Mouse (Mus musculus) common myeloid progenitor, adult 5-6 weeks (primary cell): Measurements from ENCODE around the gene Ctsl. TPM values are rescaled to one million over a fixed set of nuclear protein-coding genes. Genes with fewer than 3 reads are reported as not detected.

Experiments used
- ATAC-seq: replicated peaks from 2 replicates; pipeline ENCODE4 v1.8.0; 2016; ENCODE audit warnings: low read depth, mild to moderate bottlenecking, moderate TSS enrichment, inconsistent platforms; ENCODE audit not compliant: poor library complexity, severe bottlenecking
- total RNA-seq: library from RNA; stranded (forward); fragments of 200-1000, 187-1606 nt; gene quantifications from 2 replicates; pipeline ENCODE4 v1.2.3, GENCODE M21; 2017

Ctsl gene
- total RNA-seq, 1 experiment from 2014 or later = 75.0 TPM

DNA sequence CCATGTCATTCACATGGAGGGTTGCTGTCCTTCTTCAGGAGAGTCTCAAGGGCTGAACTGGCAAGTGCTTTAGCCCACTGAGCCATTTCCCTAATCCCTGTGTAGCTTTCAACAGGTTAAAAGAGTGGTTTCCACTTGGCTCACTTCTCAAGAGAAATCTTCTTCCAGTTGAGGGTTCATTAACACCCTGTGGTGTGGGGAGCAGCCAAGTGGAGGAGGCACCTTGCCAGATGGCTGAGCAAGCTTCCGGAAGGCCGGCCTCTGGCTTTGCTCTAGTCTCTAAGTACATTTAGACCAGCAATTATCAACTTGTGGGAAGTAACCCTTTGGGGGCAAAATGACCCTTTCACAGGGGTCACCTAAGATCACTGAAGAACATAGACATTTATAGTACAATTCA is 52.3 kb downstream of the Ctsl start:
- no peak for ATAC-seq

DNA sequence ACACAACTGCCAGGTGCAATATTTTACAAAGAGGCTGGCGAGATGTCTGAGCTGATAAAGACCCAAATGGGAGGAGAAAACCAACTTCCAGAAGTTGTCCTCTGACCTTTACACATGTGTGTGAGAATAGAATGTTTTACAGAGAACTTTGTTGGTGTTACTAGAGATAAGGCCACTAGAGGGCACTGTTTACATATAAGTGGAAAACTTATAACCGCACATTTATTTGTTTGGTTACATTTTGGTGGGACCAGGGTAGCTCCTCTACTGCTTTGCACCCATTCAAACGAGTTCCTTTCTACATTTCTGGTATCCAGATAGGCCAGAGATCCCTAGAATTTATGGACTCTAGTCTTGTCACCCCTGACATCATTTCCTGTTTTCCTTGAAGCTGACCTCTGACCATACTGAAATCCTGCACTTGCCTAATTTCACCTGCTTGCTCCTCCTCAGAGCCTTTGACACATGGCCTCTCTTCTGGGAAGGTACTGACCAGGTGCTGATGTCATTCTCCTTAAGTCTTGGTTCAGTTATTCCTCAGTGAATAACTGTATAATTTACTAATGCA is 55.1 kb downstream of the Ctsl start:
- peak; percentile 56 for ATAC-seq

DNA sequence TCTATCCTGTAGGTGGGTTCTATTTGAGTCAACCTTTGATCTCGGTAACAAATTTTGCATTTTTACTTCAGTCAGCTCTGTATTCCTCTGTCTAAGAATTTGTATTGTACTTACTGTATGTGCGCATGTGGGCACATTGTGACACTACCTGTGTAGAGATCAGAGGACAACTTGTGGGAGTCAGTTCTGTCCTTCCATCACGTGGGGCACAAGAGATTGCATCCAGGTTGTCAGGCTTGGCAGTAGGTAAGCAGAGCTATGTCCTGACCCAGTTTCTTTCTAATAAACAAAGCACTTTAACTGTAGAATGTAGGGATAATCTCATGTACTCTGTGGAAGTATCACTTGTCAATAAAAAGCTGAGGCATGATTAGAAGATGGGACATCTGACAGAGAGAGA is 56.6 kb downstream of the Ctsl start:
- ATAC-seq = no peak

DNA sequence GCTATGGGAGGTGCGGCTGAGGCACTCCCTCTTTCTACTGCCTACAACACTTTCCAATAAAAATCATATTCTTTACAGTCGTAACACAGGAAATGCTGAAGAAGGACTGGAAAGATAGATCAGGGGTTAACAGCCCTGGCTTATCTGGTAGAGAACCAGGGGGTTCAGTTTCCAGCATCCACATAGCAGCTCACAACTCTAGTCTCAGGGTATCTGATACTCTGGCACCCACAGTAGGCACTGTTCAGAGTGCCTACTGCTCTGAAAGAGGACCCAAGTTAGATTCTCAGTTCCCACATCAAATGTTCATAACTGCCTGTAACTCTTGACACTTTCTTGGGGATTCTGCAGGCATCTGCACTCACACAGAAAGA is 57.8 kb downstream of the Ctsl start:
- no peak; the same call in 1 of the 2 replicates for ATAC-seq

DNA sequence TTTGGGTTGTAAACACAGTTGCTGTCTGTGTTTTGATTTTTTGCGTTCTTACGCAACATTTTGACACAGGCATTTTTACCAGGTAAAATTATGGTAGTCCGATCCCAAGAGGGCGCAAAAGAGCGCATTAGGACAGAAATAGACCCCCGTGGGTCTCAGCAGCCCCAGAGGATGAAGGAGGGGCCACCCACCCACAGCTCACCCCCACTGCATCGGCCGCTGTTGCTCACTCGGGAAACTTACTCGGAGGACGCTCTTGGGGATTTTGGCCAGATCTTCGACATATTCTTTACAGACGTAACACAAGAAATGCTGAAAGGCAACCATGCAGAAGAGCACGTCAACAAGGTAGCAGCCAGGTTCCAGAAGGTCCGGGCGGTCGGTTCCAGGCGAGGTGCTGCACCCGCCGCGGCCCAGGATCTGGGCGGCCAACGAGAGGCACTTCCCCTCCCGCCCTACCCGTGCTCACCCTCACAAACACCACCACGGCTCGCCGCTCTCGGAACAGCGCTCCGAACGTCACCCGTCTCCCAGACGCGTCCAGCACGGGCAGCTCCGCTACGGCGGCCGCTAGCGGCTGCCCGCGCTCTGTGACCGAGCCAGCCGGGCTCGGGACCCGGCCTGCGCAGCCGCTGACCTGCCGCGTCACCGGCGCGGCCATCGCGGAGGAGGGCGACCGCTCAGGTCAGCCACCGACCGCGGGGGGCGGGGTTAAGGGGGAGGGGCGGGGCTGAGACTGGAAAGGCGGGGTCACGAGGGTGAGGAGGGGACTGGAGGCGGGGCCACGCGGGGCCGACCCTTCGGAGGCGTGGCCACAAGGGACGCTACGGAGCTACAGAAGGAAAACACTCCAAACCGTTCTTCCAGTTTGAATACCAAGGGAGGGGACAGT is 58.4 kb downstream of the Ctsl start, which contains the start of gene Aaed1:
Aaed1 (minus strand) TSS at position 687 of the 892 bp plus-strand sequence.
- peak; percentile 62 for ATAC-seq

DNA sequence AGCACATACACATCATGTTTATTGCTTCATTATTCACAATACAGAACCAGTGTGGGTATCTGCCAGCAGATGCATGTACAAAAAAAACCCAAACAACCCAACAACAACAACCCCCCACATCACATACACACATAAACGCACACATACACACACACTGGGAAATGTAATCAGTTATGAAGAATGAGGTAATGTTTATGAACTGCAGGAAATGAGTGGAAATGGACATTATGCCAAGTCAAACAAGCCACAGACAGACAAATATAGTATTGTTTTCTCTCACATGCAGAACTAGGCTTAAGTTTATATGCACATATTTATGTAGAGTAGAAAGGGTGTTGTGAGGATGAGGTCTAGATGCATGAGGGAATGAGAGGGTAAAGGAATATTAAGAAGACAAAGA is 59.4 kb downstream of the Ctsl start:
- ATAC-seq = no peak

DNA sequence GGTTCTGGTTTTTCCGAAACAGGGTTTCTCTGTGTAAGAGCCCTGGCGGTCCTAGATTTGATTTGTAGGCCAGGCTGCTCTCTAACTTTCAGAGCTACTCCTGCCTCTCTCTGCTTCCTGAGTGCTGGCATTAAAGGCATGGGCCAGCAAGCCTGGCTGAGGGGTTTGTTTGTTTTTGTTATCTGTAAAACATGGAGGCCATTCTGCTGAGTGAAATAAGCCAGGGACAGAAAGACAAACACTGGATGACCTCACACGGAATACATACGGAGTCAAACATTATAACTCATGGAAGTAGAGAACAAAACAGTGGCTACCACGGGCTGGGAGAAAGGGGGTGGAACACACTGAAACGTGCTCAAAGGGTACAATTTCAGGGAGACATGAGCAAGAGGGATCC is 60.1 kb downstream of the Ctsl start:
- ATAC-seq = no peak

DNA sequence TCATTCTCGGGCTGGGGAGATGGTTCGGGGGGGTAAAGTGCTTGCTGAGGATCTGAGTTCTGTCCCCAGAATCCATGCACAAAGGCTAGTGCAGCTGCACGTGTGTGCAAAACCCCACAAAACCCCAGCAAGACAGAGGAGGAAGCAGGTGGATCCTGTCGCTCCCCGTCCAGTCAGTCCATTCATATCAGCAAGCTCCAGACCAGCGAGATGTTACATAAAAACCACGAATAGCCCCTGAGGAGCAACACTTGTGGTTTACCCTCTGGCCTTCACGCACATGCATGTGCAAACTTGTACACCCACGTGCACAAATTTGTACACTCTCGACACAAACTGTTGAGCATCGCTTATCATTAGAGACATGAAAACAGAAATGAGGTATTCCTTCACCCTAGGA is 60.8 kb downstream of the Ctsl start:
- peak; percentile 66 for ATAC-seq

Other genes with a start within 250 kb of the Ctsl start
- 4.6 and 6.5 TPM in 2 replicates for gene Slc35d2, start 241.5 kb downstream of the Ctsl start, total RNA-seq
- gene Zfp367, start 217.7 kb downstream of the Ctsl start, total RNA-seq = 65.3 and 71.5 TPM in 2 replicates
- gene Habp4, start 209.1 kb downstream of the Ctsl start, total RNA-seq = 3.3 and 3.5 TPM in 2 replicates
- 1.4 and 2.7 TPM in 2 replicates for gene Cdc14b, start 95.6 kb downstream of the Ctsl start, total RNA-seq
- 47.8 and 48.7 TPM in 2 replicates for gene Aaed1, start 58.2 kb downstream of the Ctsl start, total RNA-seq
- 0.34 and 4.9 TPM in 2 replicates for gene Cdk20, start 61.4 kb upstream of the Ctsl start, total RNA-seq
- gene Fam240b, start 126.9 kb upstream of the Ctsl start, total RNA-seq = not detected in 2 replicates